Mouse (Mus musculus) kidney, embryonic 14.5 days (tissue): Measurements from ENCODE around the gene AU022252. TPM values are rescaled to one million over a fixed set of nuclear protein-coding genes. Genes with fewer than 3 reads are reported as not detected.
A peak's percentile ranks its signal among the peaks of the same experiment; 100 is the strongest.
"Not testable (repeated sequence)": the region's sequence is repeated elsewhere in the genome, so short reads cannot be mapped to it uniquely, and the experiment has no call there.

Source experiments
- ATAC-seq: fragments of 200-750 bp; cut with Nextera tagmentation; 2 replicates; pipeline ENCODE4 v1.8.0; 2017; ENCODE audit warnings: moderate number of reproducible peaks, mild to moderate bottlenecking, moderate TSS enrichment, moderate library complexity; ENCODE audit not compliant: low FRiP score, low TSS enrichment
- H3K27ac ChIP-seq: fragments of 300-500 bp; sonication (generic); 2 replicates; pipeline ENCODE4 v1.5.1; 2014; ENCODE audit warnings: low read depth, mild to moderate bottlenecking, low read length, moderate library complexity, mixed read lengths
- H3K27me3 ChIP-seq: fragments of 300-500 bp; sonication (generic); 2 replicates; pipeline ENCODE4 v1.6.1; 2014; ENCODE audit warnings: mild to moderate bottlenecking, low read length; ENCODE audit not compliant: control insufficient read depth, insufficient read depth
- H3K36me3 ChIP-seq: fragments of 300-500 bp; sonication (generic); 2 replicates; pipeline ENCODE4 v1.6.1; 2014; ENCODE audit warnings: low read length, mixed read lengths; ENCODE audit not compliant: control insufficient read depth, insufficient read depth
- H3K4me1 ChIP-seq: fragments of 300-500 bp; sonication (generic); 2 replicates; pipeline ENCODE4 v1.6.1; 2014; ENCODE audit warnings: low read length, mixed read lengths; ENCODE audit not compliant: control insufficient read depth, insufficient read depth
- H3K4me2 ChIP-seq: fragments of 300-500 bp; sonication (generic); replicated peaks from 2 replicates; pipeline ENCODE4 v1.6.1; 2014; ENCODE audit warnings: low read depth, mild to moderate bottlenecking, low read length
- H3K4me3 ChIP-seq: fragments of 300-500 bp; sonication (generic); 2 replicates; pipeline ENCODE4 v1.5.1; 2014; ENCODE audit warnings: mild to moderate bottlenecking, low read length
- H3K9ac ChIP-seq: fragments of 300-500 bp; sonication (generic); 2 replicates; pipeline ENCODE4 v1.6.1; 2014; ENCODE audit warnings: low read depth, mild to moderate bottlenecking, low read length, moderate library complexity
- H3K9me3 ChIP-seq: fragments of 300-500 bp; sonication (generic); 2 replicates; pipeline ENCODE4 v1.6.1; 2016; ENCODE audit warnings: low read length; ENCODE audit not compliant: control insufficient read depth
- WGBS: fragments of 180-500 bp; shearing (Covaris S2); extraction: QIAGEN DNeasy Blood & Tissue Kit; methylation state at CpG from one replicate; pipeline ENCODE4 v1.1.7; 2014; 5-methylcytosine and 5-hydroxymethylcytosine counted together
- polyA plus RNA-seq: library from polyadenylated mRNA; unstranded; fragments of >200 nt; fragmentation: Nextera tagmentation; extraction: Ambion mirVana; gene quantifications from 2 replicates; pipeline ENCODE4 v1.2.1, GENCODE M21; 2014

Gene AU022252
- polyA plus RNA-seq, result 33.6 and 37.6 TPM in 2 replicates

DNA sequence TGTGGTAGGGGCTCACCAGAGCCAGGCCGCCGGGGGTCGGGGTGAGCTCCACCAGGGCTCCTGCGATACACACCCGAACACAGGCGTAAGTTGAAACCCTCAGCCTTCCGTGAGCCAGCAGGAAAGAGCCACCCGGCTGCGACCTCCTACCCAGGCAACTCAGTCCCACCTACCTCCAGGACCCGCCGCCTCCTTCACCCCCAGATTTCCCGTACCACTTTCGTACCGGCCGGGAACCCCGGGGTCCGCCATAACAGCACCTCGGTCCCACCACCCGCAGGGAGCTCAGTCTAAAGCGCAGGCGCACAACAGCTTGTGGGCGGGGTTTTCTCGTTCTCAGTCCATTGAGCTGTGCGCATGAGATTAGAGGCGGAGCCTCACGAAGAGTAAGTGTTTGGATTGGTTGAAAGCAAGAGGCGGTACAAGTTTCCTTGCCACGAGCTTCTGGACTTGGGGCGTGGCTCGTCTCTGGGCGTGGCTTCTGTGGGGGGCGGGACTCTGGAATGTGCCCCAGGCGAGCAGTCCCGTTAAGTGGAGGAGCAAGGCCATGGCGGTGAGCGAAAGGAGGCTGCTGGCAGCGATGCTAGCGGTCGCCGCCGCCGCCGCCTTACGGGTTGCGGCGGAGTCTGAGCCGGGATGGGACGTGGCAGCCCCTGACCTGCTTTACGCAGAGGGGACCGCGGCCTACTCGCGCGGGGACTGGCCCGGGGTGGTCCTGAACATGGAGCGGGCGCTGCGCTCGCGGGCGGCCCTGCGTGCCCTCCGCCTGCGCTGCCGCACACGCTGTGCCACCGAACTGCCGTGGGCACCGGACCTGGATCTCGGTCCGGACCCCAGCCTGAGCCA is at the start of gene AU022252, which contains the start of gene P3h1:
AU022252 (minus strand) TSS at position 303 of the 846 bp plus-strand sequence.
P3h1 (plus strand) TSS at position 506 of the 846 bp plus-strand sequence.
- WGBS, result under 1% methylated on average over 71 of the region's 71 CpGs
- Histone ChIP-seq H3K9me3 (no peaks in the 10 kb centered on the region), H3K27me3 (no peaks in the 10 kb centered on the region), H3K4me3 (peak within 1 kb of the TSS; percentile 69), H3K27ac (peak within 1 kb of the TSS; percentile 57), H3K9ac (peak within 1 kb of the TSS; percentile 72), H3K4me1 (peaks cover 5% of the 10 kb centered on the region), H3K4me2 (peak within 1 kb of the TSS; percentile 84), H3K36me3 (peaks cover 13% of the 10 kb centered on the region)
- peak; percentile 98 for ATAC-seq

DNA sequence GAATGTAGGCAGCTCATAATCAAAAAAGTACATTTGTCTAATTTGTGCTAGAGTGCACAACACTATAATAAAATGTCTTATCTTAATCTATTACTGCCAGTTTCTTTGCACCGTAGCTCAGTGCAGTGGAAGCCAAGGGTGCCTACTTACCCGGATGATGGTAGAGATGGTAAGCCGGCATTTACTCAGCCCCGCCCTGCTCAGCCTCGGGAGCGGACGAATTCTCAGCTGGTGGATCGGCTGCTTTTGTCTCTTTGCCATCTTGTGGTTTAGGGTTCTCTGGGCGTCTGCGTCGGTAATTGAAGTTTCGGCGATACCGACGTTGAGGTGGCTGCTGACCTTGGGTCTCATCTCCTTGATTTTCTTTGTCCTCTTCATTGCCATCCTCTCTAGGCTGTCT is 46.3 kb upstream of the AU022252 start:
- H3K27me3 ChIP-seq, H3K9ac ChIP-seq, H3K4me3 ChIP-seq, H3K27ac ChIP-seq, H3K4me1 ChIP-seq, ATAC-seq, H3K9me3 ChIP-seq, H3K4me2 ChIP-seq: not testable (repeated sequence)
- H3K36me3 ChIP-seq, result peaks cover 95% of the 10 kb centered on the region
- 95% methylated on average over 15 of the region's 15 CpGs for WGBS

DNA sequence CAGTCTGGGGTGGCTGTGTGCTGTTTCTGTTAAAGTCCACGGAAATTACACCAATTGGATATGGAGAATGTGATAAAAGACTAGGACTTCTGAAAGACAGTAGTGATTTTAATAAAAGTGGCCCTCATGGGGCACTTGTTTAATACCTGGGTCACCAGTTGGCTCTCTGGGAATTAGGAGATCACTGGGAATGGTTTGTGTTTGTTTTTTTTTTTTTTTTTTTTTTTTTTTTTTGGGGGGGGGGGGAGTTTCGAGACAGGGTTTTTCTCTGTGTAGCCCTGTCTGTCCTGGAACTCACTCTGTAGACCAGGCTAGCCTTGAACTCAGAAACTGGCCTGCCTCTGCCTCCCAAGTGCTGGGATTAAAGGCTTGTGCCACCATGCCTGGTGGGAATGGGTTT is 43.2 kb upstream of the AU022252 start:
- H3K4me2 ChIP-seq, result no peak overlapping the region
- WGBS, result 88% methylated on average over 1 of the region's 2 CpGs
- peaks cover 92% of the 10 kb centered on the region for H3K36me3 ChIP-seq

DNA sequence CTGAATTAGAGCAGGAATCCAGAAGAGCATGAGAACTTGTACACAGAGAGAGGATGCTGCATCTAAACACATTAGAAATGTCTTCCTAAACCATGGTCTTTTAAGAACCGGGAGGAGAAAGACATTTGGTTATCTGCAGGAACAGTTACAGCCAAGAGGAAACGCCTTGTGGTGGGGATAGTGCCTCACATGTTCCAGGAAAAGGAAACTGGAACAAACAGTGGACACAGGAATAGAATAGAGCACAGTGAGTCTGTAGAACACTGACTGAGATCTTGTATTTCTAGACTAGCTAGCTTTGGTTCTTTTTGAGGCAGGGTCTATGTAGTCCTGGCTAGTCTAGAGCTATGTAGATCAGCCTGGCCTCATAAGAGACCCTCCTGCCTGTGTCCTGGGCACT is 42.7 kb upstream of the AU022252 start:
- no peak overlapping the region for H3K9ac ChIP-seq
- no peaks in the 10 kb centered on the region for H3K27me3 ChIP-seq
- ATAC-seq, result no peak
- H3K9me3 ChIP-seq, result no peaks in the 10 kb centered on the region
- 84% methylated on average over 2 of the region's 2 CpGs for WGBS
- H3K4me2 ChIP-seq, result no peak overlapping the region
- H3K36me3 ChIP-seq, result peaks cover 90% of the 10 kb centered on the region
- no peak overlapping the region for H3K4me3 ChIP-seq
- H3K4me1 ChIP-seq, result no peaks in the 10 kb centered on the region
- H3K27ac ChIP-seq, result no peak overlapping the region; the same call in 1 of the 2 replicates

More for the DNA sequence above, 43.2 kb upstream of the AU022252 start:
- Histone ChIP-seq H3K27me3 (no peaks in the 10 kb centered on the region), H3K27ac (no peak overlapping the region; the same call in 1 of the 2 replicates), H3K9me3 (no peaks in the 10 kb centered on the region), H3K4me1 (no peaks in the 10 kb centered on the region), H3K9ac (no peak overlapping the region), H3K4me3 (no peak overlapping the region)
- ATAC-seq, result no peak

DNA sequence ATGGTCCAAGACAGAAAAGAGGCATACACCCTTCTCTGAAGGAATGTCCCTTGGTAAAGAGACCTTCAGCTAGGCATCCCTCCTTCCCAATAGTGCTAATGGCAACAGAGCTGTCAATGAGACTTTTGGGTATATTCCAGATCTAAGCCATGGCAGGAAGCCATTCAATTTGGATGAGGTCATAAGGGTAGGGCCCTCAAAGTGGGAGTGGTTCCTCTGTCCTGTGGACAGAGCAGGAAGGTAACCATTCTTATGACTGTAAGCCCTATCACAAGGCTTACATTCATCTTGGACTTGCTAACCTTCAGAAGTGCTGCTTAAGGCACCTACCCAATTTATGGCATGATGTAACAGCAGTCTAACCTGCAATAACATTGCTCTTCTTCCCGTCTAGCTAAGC is 42.1 kb upstream of the AU022252 start:
- Histone ChIP-seq H3K4me1 (no peaks in the 10 kb centered on the region), H3K27me3 (no peaks in the 10 kb centered on the region), H3K27ac (no peak overlapping the region), H3K4me2 (no peak overlapping the region), H3K9ac (no peak overlapping the region), H3K4me3 (no peak overlapping the region), H3K36me3 (peaks cover 88% of the 10 kb centered on the region), H3K9me3 (no peaks in the 10 kb centered on the region)
- ATAC-seq, result no peak
- WGBS, result 82% methylated on average over 1 of the region's 1 CpGs

DNA sequence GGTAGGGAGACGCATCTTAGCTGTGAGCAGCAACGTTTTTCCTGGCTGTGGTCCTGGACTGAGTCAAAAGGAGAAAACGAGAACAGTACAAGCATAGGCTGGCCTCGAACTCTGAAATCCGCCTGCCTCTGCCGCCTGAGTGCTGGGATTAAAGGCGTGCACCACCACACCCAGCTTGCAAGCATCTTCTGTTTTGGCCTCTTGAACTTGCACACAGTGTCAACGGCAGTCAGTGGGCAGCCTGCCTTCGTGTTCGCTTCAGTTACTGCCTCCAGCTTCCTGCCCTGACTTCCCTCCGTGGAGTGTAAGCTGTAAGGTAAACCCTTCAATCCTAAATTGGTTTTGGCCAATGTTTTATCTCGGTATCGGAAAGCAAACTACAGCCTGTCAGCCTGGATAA is 34.1 kb upstream of the AU022252 start:
- Histone ChIP-seq H3K4me2 (no peak overlapping the region), H3K4me3 (no peak overlapping the region), H3K36me3 (peaks cover 13% of the 10 kb centered on the region), H3K9me3 (no peaks in the 10 kb centered on the region), H3K27me3 (no peaks in the 10 kb centered on the region), H3K4me1 (no peaks in the 10 kb centered on the region), H3K9ac (no peak overlapping the region), H3K27ac (no peak overlapping the region)
- no peak for ATAC-seq
- WGBS, result 73% methylated on average over 13 of the region's 13 CpGs

DNA sequence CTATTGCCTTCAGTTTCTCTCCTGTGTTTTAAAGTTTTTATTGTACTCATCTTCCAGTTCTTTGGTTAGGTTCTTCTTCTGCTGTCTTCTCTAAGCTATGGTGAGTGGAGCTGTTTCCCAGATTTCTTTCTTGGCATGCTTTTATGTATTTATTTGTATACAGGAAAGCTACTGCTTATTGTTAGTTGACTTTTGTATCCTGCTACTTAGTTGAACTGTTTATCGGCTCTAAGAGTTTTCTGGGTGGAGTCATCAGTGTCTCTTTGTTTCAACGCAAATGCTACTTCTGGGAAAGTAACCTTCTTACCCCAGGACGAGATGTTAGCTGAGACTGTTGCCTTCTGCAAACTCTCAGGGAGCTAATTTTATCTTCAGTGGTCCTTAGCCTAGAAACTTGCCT is 30.9 kb upstream of the AU022252 start:
- no peak overlapping the region for H3K4me3 ChIP-seq
- no peaks in the 10 kb centered on the region for H3K9me3 ChIP-seq
- no peaks in the 10 kb centered on the region for H3K36me3 ChIP-seq
- no peak overlapping the region for H3K27ac ChIP-seq
- H3K9ac ChIP-seq, result 0 out of 2 replicates have a peak overlapping the region, but pooled peaks have one; percentile 23
- no peak for ATAC-seq
- H3K4me1 ChIP-seq, result 0 out of 2 replicates have a peak, but pooled peaks cover 4% of the 10 kb centered on the region
- 79% methylated on average over 3 of the region's 3 CpGs for WGBS
- H3K27me3 ChIP-seq, result no peaks in the 10 kb centered on the region
- no peak overlapping the region for H3K4me2 ChIP-seq

DNA sequence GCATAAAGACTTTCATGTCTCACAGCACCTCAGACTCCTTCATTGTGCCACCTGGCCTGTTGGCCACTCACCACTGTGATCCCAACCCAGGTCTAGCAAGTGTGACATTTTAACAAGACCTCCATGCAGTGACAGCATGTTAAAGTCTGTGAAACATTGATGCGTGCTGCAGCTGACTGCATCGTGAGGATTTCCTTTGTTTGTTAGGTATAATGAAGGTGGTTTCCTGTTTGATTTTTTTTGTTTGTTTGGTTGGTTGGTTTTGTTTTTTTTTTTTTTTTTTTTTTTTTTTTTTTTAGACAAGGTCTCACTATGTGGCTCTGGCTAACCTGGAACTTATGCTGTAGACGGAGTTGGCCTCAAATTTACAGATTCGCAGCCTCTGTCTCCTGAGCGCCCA is 30.0 kb upstream of the AU022252 start:
- WGBS, result 84% methylated on average over 5 of the region's 5 CpGs
- no peak for ATAC-seq
- Histone ChIP-seq H3K9me3 (no peaks in the 10 kb centered on the region), H3K36me3 (no peaks in the 10 kb centered on the region), H3K4me1 (0 out of 2 replicates have a peak, but pooled peaks cover 7% of the 10 kb centered on the region), H3K4me2 (no peak overlapping the region), H3K4me3 (no peak overlapping the region), H3K9ac (no peak overlapping the region), H3K27me3 (no peaks in the 10 kb centered on the region), H3K27ac (no peak overlapping the region)

DNA sequence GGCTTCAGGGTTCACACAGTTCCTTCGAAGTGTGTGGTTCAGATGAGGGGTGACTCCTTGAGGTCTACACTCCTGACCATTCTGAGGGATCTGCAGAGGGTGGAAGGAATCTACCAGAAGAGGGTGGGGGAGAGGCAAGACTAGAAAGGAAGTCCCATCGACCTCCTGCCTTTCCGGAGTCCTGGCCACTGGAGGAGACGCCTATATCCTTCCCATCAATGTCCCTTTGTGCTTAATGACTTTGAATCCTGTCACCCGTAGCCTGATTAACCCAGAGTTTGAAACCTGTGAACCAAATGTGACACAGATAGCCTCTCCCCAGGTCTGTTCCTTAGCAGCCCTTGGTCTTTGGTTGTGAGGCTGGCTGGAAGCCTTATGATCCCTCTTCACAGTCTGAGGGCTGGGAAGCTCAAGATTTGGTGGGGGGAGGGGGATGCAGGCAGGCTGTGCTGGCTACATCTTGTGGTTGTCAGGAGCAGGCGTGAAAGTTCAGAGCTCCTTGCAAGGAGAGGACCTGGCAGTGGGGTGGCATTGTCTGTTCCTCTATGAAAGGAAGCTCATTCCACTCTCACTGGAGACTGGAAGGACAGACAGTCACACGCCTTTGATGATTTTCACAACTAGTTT is 28.7 kb upstream of the AU022252 start:
- Histone ChIP-seq H3K4me2 (no peak overlapping the region), H3K4me1 (0 out of 2 replicates have a peak, but pooled peaks cover 9% of the 10 kb centered on the region), H3K27me3 (no peaks in the 10 kb centered on the region), H3K27ac (no peak overlapping the region), H3K9me3 (no peaks in the 10 kb centered on the region), H3K4me3 (no peak overlapping the region), H3K36me3 (no peaks in the 10 kb centered on the region), H3K9ac (no peak overlapping the region)
- 43% methylated on average over 7 of the region's 7 CpGs for WGBS
- no peak for ATAC-seq
